Mouse (Mus musculus) spleen, embryonic (tissue): ENCODE data around the gene Adprhl2.

Source experiments
- CTCF ChIA-PET: fragments of 350-600 bp; sonication (Branson Sonifier 250); formaldehyde crosslinking; loops from one replicate; lab custom pipeline; 2022; lab: Charles Lee

Adprhl2 gene

GRCm38 (mm10) chr4:126321111-126321853, at the start of gene Adprhl2:
Adprhl2 (minus strand) TSS chr4:126321703.
- CTCF ChIA-PET: interaction anchor here (0.5 kb wide), 1 partner anchor 92 kb away, joined by 3 read pairs; no protein-coding TSS in a partner anchor

- CTCF ChIA-PET: no interaction called here
These were observed 38.6 kb upstream of the Adprhl2 start for GRCm38 (mm10) chr4:126360069-126360468.

GRCm38 (mm10) chr4:126343451-126343850, 21.9 kb upstream of the Adprhl2 start:
- CTCF ChIA-PET: interaction anchor here (0.7 kb wide), 1 partner anchor 336 kb away, joined by 3 read pairs; no protein-coding TSS in a partner anchor

GRCm38 (mm10) chr4:126339461-126339860, 18.0 kb upstream of the Adprhl2 start:
- CTCF ChIA-PET: no interaction called here

GRCm38 (mm10) chr4:126332358-126332757, 10.9 kb upstream of the Adprhl2 start:
- CTCF ChIA-PET: no interaction called here

GRCm38 (mm10) chr4:126331751-126332150, 10.2 kb upstream of the Adprhl2 start:
- CTCF ChIA-PET: no interaction called here

- CTCF ChIA-PET: no interaction called here
These were observed 8.8 kb upstream of the Adprhl2 start for GRCm38 (mm10) chr4:126330295-126330694.

- CTCF ChIA-PET: no interaction called here
These were observed 4.5 kb upstream of the Adprhl2 start for GRCm38 (mm10) chr4:126326036-126326435.

- CTCF ChIA-PET: no interaction called here
These were observed 3.9 kb upstream of the Adprhl2 start, which contains the start of gene Tekt2 for GRCm38 (mm10) chr4:126325281-126325861. Tekt2 (minus strand) TSS chr4:126325688.

- CTCF ChIA-PET: no interaction called here
These were observed 3.4 kb upstream of the Adprhl2 start for GRCm38 (mm10) chr4:126324861-126325260.

- CTCF ChIA-PET: no interaction called here
These were observed 1.1 kb upstream of the Adprhl2 start for GRCm38 (mm10) chr4:126322646-126323045.

GRCm38 (mm10) chr4:126321854-126322511, 480 bp upstream of the Adprhl2 start:
- CTCF ChIA-PET: no interaction called here

GRCm38 (mm10) chr4:126319806-126320205, 1.7 kb downstream of the Adprhl2 start:
- CTCF ChIA-PET: no interaction called here

- CTCF ChIA-PET: no interaction called here
These were observed 5.0 kb downstream of the Adprhl2 start for GRCm38 (mm10) chr4:126316443-126317040.

GRCm38 (mm10) chr4:126315931-126316330, 5.6 kb downstream of the Adprhl2 start:
- CTCF ChIA-PET: no interaction called here

GRCm38 (mm10) chr4:126314393-126314792, 7.1 kb downstream of the Adprhl2 start:
- CTCF ChIA-PET: no interaction called here

GRCm38 (mm10) chr4:126313202-126313601, 8.3 kb downstream of the Adprhl2 start:
- CTCF ChIA-PET: interaction anchor here (0.7 kb wide), 1 partner anchor 82 kb away, joined by 5 read pairs; no protein-coding TSS in a partner anchor

GRCm38 (mm10) chr4:126311566-126312200, 9.8 kb downstream of the Adprhl2 start:
- CTCF ChIA-PET: no interaction called here

- CTCF ChIA-PET: interaction anchor here (1.3 kb wide), 1 partner anchor 48 kb away, joined by 3 read pairs; the partner anchor contains the start of gene Trappc3
These were observed 11.2 kb downstream of the Adprhl2 start for GRCm38 (mm10) chr4:126310344-126310743.

GRCm38 (mm10) chr4:126309922-126310309, 11.6 kb downstream of the Adprhl2 start:
- CTCF ChIA-PET: interaction anchor here (0.6 to 1.3 kb wide), 3 partner anchors 48 to 410 kb away, joined by 3 to 8 read pairs (median 3); partner anchors contain the start of gene Trappc3
